ENCODE assay signal across 19 mouse cellular contexts in the genomic region with DNA sequence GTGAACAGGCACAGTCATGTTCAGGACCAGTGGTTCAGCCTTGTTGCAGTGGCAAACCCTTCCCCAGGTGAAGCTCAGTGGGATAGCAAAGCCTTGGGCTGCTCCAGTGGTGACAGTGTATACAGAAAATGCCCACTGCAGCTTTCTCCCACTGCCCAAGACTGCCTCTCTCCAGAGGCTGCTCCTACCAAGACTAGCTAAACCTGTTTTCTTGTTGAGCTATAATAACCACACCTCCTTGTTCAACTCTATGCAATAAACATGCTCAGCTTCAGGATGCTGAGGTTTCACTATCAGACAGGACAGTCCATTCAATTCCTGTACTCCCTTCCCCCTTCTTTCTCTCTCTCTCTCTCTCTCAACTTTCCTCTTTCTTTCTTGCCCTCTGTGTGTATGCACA.
"Had no signal": no experiment of that assay in that cellular context is flagged by ENCODE, and none has a peak within 500 bp of the region (broad histone marks: within the 10 kb centered on the region; RNA-seq: fewer than 3 reads in every experiment).

No protein-coding gene starts in this region.

- H3K27me3 ChIP-seq: midbrain, embryonic 12.5 days; neural tube, embryonic 13.5 days; neural tube, embryonic 15.5 days had no signal

- H3K9me3 ChIP-seq: midbrain, embryonic 10.5 days; midbrain, embryonic 12.5 days; neural tube, embryonic 13.5 days; neural tube, embryonic 15.5 days had no signal

- ATAC-seq: midbrain, embryonic 16.5 days had no signal

- H3K9ac ChIP-seq: lung, embryonic 14.5 days; midbrain, embryonic 12.5 days; neural tube, embryonic 13.5 days; neural tube, embryonic 15.5 days had no signal

- H3K4me1 ChIP-seq: midbrain, embryonic 10.5 days; midbrain, embryonic 12.5 days; neural tube, embryonic 13.5 days; neural tube, embryonic 15.5 days had no signal

- DNase-seq: lung, adult 18-20 months; lung, embryonic 14.5 days; lung, postnatal 10 days; lung, postnatal 4 days; midbrain, embryonic 14.5 days; retina, postnatal 1 day; right cerebral cortex, adult 18-20 months; right cerebral cortex, postnatal 25 days; right cerebral cortex, postnatal 4 days; spleen, adult 18-20 months; thymus, adult 2 months; thymus, postnatal 25 days; thymus, postnatal 4 days had no signal

- H3K4me2 ChIP-seq: lung, embryonic 14.5 days; midbrain, embryonic 12.5 days; neural tube, embryonic 13.5 days; neural tube, embryonic 15.5 days had no signal

- H3K4me3 ChIP-seq: midbrain, embryonic 10.5 days; midbrain, embryonic 12.5 days; myocyte; neural tube, embryonic 13.5 days; neural tube, embryonic 15.5 days had no signal

- H3K36me3 ChIP-seq: midbrain, embryonic 10.5 days; midbrain, embryonic 12.5 days; neural tube, embryonic 13.5 days; neural tube, embryonic 15.5 days had no signal

- H3K27ac ChIP-seq: midbrain, embryonic 10.5 days; midbrain, embryonic 12.5 days; neural tube, embryonic 13.5 days; neural tube, embryonic 15.5 days had no signal
